ENCODE assay signal across 20 mouse cellular contexts in the genomic region with DNA sequence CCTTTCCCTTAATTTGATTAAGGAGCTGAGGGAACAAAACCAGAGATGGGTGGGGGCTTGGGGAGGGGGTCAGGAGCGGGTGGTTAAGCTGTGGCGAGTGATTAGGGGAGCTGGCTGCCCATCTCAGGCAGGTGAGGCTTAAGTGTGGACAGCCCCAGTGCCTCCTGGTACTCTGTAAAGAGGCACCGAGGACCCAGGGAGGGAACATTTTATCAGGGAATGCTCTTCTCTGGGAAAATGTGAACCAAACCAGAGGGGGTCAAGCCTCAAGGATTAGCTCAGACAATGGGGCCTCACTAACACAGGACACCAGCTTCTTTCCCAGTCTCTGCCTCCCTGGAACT. TPM values are rescaled to one million over a fixed set of nuclear protein-coding genes. Genes with fewer than 3 reads are reported as not detected.
DNase-seq lines count a peak whose midpoint lies in the region; ATAC-seq lines count a peak whose summit lies in the region.
"Had no signal": no experiment of that assay in that cellular context is flagged by ENCODE, and none has a peak within 500 bp of the region (broad histone marks: within the 10 kb centered on the region; RNA-seq: fewer than 3 reads in every experiment).

No protein-coding gene starts in this region.

- no peaks in the 10 kb centered on the region for H3K27me3 ChIP-seq in heart, embryonic 10.5 days (ENCODE audit: insufficient read depth, poor library complexity, severe bottlenecking)
- no peaks in the 10 kb centered on the region for H3K27me3 ChIP-seq in heart, embryonic 14.5 days (ENCODE audit: control insufficient read depth, insufficient read depth, low read length)
- H3K27me3 ChIP-seq: embryonic facial prominence, embryonic 13.5 days; forebrain, embryonic 13.5 days; hindbrain, embryonic 12.5 days had no signal

- peak; percentile 51 for DNase-seq in heart, adult 8-10 months (ENCODE audit: low spot score)
- peak; percentile 94 for DNase-seq in heart, embryonic 10.5 days (ENCODE audit: low spot score)
- DNase-seq in heart, postnatal 10 days, result peak; percentile 77 to 87
- DNase-seq in kidney, postnatal 36 days, result no peak
- DNase-seq in right cerebral cortex, postnatal 25 days, result no peak
- DNase-seq in thymus, postnatal 10 days (ENCODE audit: low spot score in 2 of 2), result no peak
- DNase-seq in frontal cortex, adult 2 months (ENCODE audit: extremely low spot score in 1 of 2, low spot score in 1 of 2), result no peak
- DNase-seq: adrenal gland, postnatal 10 days; cerebellum, adult 18-20 months; cerebellum, adult 9-11 months; cerebellum, postnatal 36 days; gastrocnemius, postnatal 36 days; kidney, adult 11 months; kidney, adult 9 months had no signal

- H3K27ac ChIP-seq in heart, embryonic 10.5 days, result peak overlapping the region; percentile 85
- H3K27ac ChIP-seq in heart, embryonic 14.5 days (replicated peaks in 1 of 2; ENCODE audit: control insufficient read depth in 1 of 2, insufficient read depth in 1 of 2, low read depth in 2 of 2, low read length in 2 of 2), result peak overlapping the region; percentile 77 to 92
- H3K27ac ChIP-seq: embryonic facial prominence, embryonic 13.5 days; forebrain, embryonic 13.5 days; hindbrain, embryonic 12.5 days had no signal

- intact Hi-C loops in heart, postnatal 10 days (cut with DNase I), result loop anchor here (1.0 kb wide), 1 partner anchor 100 kb away; no protein-coding TSS in a partner anchor

- H3K9me3 ChIP-seq in heart, embryonic 10.5 days, result no peaks in the 10 kb centered on the region
- H3K9me3 ChIP-seq in heart, embryonic 14.5 days (ENCODE audit: control insufficient read depth, low read length), result no peaks in the 10 kb centered on the region
- H3K9me3 ChIP-seq: embryonic facial prominence, embryonic 13.5 days; forebrain, embryonic 13.5 days; hindbrain, embryonic 12.5 days had no signal

- H3K9ac ChIP-seq in heart, embryonic 14.5 days (ENCODE audit: low read length), result peak overlapping the region; percentile 34; the same call in 1 of the 2 replicates
- H3K9ac ChIP-seq: embryonic facial prominence, embryonic 13.5 days; forebrain, embryonic 13.5 days; hindbrain, embryonic 12.5 days had no signal

- peaks cover 76% of the 10 kb centered on the region for H3K4me1 ChIP-seq in heart, embryonic 10.5 days
- H3K4me1 ChIP-seq in heart, embryonic 14.5 days (ENCODE audit: control insufficient read depth in 2 of 2, insufficient read depth in 2 of 2, low read length in 2 of 2), result peaks cover 58 to 73% of the 10 kb centered on the region in 2 experiments
- H3K4me1 ChIP-seq: forebrain, embryonic 13.5 days had no signal

- ATAC-seq in heart, embryonic 14.5 days (ENCODE audit: insufficient number of reproducible peaks, insufficient read depth, low FRiP score, low read depth), result peak; percentile 81
- ATAC-seq: forebrain, embryonic 13.5 days; hindbrain, embryonic 16.5 days; inflammation-experienced regulatory T-cells, adult 6 months had no signal

- peak overlapping the region; percentile 31; the same call in 1 of the 2 replicates for H3K4me3 ChIP-seq in heart, embryonic 10.5 days
- H3K4me3 ChIP-seq in heart, embryonic 14.5 days (ENCODE audit: control insufficient read depth in 1 of 2, insufficient read depth in 1 of 2, low read depth in 1 of 2, low read length in 2 of 2), result no peak overlapping the region
- H3K4me3 ChIP-seq: embryonic facial prominence, embryonic 13.5 days; forebrain, embryonic 13.5 days; hindbrain, embryonic 12.5 days had no signal

- H3K4me2 ChIP-seq in heart, embryonic 14.5 days (ENCODE audit: low read length), result peak overlapping the region; percentile 53
- H3K4me2 ChIP-seq: embryonic facial prominence, embryonic 13.5 days; forebrain, embryonic 13.5 days; hindbrain, embryonic 12.5 days had no signal

- H3K36me3 ChIP-seq in heart, embryonic 10.5 days, result 0 out of 2 replicates have a peak, but pooled peaks cover 2% of the 10 kb centered on the region
- H3K36me3 ChIP-seq in heart, embryonic 14.5 days (ENCODE audit: control insufficient read depth, insufficient read depth, low read length), result no peaks in the 10 kb centered on the region
- H3K36me3 ChIP-seq: embryonic facial prominence, embryonic 13.5 days; hindbrain, embryonic 12.5 days had no signal

- 11% methylated on average over 3 of the region's 3 CpGs for WGBS in heart, embryonic 10.5 days
- WGBS in heart, embryonic 14.5 days, result 13% methylated on average over 3 of the region's 3 CpGs

RNA-seq across cellular contexts. Expression of gene Atp2a2, which starts 19.1 kb away (rescaled TPM):
- over 10,000 TPM; 11,934 to 13,904 (median 12,774) TPM for total RNA-seq in heart, adult 8-10 months (2022)
- 205 and 235 TPM in 2 replicates for polyA plus RNA-seq in heart, embryonic 10.5 days (2016; fragmentation: Nextera tagmentation; extraction: Ambion mirVana)
- polyA plus RNA-seq in heart, embryonic 14.5 days (2014; fragmentation: Nextera tagmentation; extraction: Ambion mirVana), result 472 and 483 TPM in 2 replicates
- 1,000 to 10,000 TPM; 7,820 to 7,948 TPM for total RNA-seq in heart, postnatal 10 days (2021)
- polyA plus RNA-seq in frontal cortex, adult 2 months (2012; rRNA removed), result 269 and 275 TPM in 2 replicates

Comparison
In these comparisons a context has a peak if more than half of its experiments do, and no peak if none do; other contexts are left out.
1. DNase-seq: peak in heart, adult 8-10 months (single experiment), heart, embryonic 10.5 days (single experiment) and heart, postnatal 10 days (2 of 2); none in kidney, postnatal 36 days (0 of 2), right cerebral cortex, postnatal 25 days (single experiment), thymus, postnatal 10 days (0 of 2) and frontal cortex, adult 2 months (0 of 2).